ENCODE assay signal across 8 mouse cellular contexts in genomic region chr9:47532215-47532865, GRCm38 (mm10). TPM values are rescaled to one million over a fixed set of nuclear protein-coding genes. Genes with fewer than 3 reads are reported as not detected.
DNase-seq lines count a peak whose midpoint lies in the region; ATAC-seq and TF ChIP-seq lines count a peak whose summit lies in the region.

No protein-coding gene starts in this region.

- peak; percentile 33 for DNase-seq in adrenal gland, adult 2 months
- no peak for DNase-seq in adrenal gland, adult 8-10 months
- no peak for DNase-seq in testis, postnatal 10 days (ENCODE audit: low spot score)
- DNase-seq in lung, postnatal 25 days (ENCODE audit: low spot score) = peak; percentile 16
- DNase-seq in thymus, adult 18-20 months = no peak
- DNase-seq in spleen, adult 12 weeks (ENCODE audit: low spot score) = no peak

- H3K9ac ChIP-seq in hindbrain, embryonic 13.5 days = peak overlapping the region; percentile 95

- no peaks in the 10 kb centered on the region for H3K36me3 ChIP-seq in testis, adult 2 months (ENCODE audit: control insufficient read depth, insufficient read depth, low read length)
- H3K36me3 ChIP-seq in hindbrain, embryonic 13.5 days = 0 out of 2 replicates have a peak, but pooled peaks cover 1% of the 10 kb centered on the region

- TF ChIP-seq POLR2A in testis, adult 2 months (IDR thresholded peaks at IDR 0.05; ENCODE audit: control insufficient read depth, low read depth, low read length) = no peak

- H3K27ac ChIP-seq in testis, adult 2 months (ENCODE audit: control insufficient read depth, insufficient read depth, low read depth, low read length) = peak overlapping the region; percentile 54
- H3K27ac ChIP-seq in hindbrain, embryonic 13.5 days = peak overlapping the region; percentile 94

- H3K27me3 ChIP-seq in testis, adult 2 months (ENCODE audit: control insufficient read depth, insufficient read depth, low read length) = no peaks in the 10 kb centered on the region
- H3K27me3 ChIP-seq in hindbrain, embryonic 13.5 days = no peaks in the 10 kb centered on the region

- H3K4me3 ChIP-seq in testis, adult 2 months (ENCODE audit: control insufficient read depth, low read depth, low read length) = peak overlapping the region; percentile 88
- peak overlapping the region; percentile 92 for H3K4me3 ChIP-seq in hindbrain, embryonic 13.5 days

- WGBS in hindbrain, embryonic 13.5 days = 1% methylated on average over 20 of the region's 20 CpGs

- H3K9me3 ChIP-seq in hindbrain, embryonic 13.5 days = no peaks in the 10 kb centered on the region

- H3K4me1 ChIP-seq in testis, adult 2 months (ENCODE audit: control insufficient read depth, insufficient read depth, low read length) = peaks cover 34% of the 10 kb centered on the region
- H3K4me1 ChIP-seq in hindbrain, embryonic 13.5 days (replicated peaks) = peaks cover 36% of the 10 kb centered on the region

- ATAC-seq in hindbrain, embryonic 13.5 days (ENCODE audit: low FRiP score) = no peak

- no peak for TF ChIP-seq CTCF in testis, adult 2 months (IDR thresholded peaks at IDR 0.05; ENCODE audit: control insufficient read depth, insufficient read depth, insufficient replicate concordance, low read depth, low read length)

- peak overlapping the region; percentile 85 for H3K4me2 ChIP-seq in hindbrain, embryonic 13.5 days

RNA-seq across cellular contexts. Expression of gene Cadm1, which starts 2.4 kb away (rescaled TPM):
- total RNA-seq in adrenal gland, adult 2 months (2021) = 10 to 100 TPM; 33.5 to 47.7 TPM
- polyA plus RNA-seq in adrenal gland, adult 2 months (2012; rRNA removed) = 6.6 and 7.3 TPM in 2 replicates
- 10 to 100 TPM; 38.4 to 69.9 (median 49.7) TPM for total RNA-seq in adrenal gland, adult 8-10 months (2022)
- polyA plus RNA-seq in testis, adult 2 months (2012; rRNA removed) = 70.8 and 92.2 TPM in 2 replicates
- polyA plus RNA-seq in hindbrain, embryonic 13.5 days (2015; fragmentation: Nextera tagmentation; extraction: Ambion mirVana) = 166 and 180 TPM in 2 replicates

Comparison
In these comparisons a context has a peak if more than half of its experiments do, and no peak if none do; other contexts are left out.
1. DNase-seq: peak in adrenal gland, adult 2 months (single experiment) and lung, postnatal 25 days (single experiment); none in adrenal gland, adult 8-10 months (single experiment), testis, postnatal 10 days (single experiment), thymus, adult 18-20 months (0 of 2) and spleen, adult 12 weeks (single experiment).